Mouse (Mus musculus) left cerebral cortex, adult 11 months (tissue): ENCODE data around the gene Eva1b.

Experiments
- DNase-seq: peaks from one replicate; pipeline ENCODE4 v3.0.0; 2022; ENCODE audit warnings: low spot score

Gene Eva1b

DNA sequence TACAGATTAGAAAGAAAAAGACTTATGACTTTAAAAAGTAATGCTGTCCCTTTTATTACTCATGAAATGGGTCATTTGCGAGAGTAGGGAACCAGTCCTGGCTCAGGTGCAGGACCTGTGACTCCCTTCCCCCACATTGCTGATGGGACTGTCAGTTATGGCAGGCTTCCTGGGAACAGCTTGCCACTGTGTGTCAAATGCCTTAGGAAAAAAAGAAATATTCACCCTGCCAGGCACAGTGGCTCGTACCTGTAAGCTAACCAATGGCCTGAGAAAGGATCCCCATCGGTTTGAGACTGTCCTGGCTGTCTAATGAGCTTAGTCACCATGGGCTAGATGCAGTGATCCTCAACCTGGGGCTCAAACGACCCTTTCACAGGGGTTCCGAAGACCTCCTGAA lies 27.5 kb upstream of the Eva1b start:
- DNase-seq, result no peak

DNA sequence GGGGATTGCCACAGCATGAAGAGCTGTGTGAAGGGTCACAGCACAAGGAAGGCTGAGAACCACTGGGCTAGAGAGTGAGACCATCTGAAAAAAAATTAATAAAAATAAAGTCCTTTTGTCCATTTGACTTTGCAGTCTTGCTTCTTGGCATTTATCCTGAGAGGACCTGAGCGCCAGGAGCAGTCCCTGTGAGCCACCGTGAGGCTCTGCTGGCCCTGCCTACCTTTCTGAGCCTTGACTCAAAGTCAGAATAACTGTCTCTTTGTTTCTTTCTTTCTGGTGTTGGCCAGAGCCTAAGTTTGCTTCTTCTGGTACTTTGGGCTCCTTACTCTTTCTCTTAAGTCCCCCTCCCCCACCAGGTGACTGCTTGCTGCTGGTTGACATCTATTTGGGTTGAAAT lies 27.0 kb upstream of the Eva1b start:
- no peak for DNase-seq

DNA sequence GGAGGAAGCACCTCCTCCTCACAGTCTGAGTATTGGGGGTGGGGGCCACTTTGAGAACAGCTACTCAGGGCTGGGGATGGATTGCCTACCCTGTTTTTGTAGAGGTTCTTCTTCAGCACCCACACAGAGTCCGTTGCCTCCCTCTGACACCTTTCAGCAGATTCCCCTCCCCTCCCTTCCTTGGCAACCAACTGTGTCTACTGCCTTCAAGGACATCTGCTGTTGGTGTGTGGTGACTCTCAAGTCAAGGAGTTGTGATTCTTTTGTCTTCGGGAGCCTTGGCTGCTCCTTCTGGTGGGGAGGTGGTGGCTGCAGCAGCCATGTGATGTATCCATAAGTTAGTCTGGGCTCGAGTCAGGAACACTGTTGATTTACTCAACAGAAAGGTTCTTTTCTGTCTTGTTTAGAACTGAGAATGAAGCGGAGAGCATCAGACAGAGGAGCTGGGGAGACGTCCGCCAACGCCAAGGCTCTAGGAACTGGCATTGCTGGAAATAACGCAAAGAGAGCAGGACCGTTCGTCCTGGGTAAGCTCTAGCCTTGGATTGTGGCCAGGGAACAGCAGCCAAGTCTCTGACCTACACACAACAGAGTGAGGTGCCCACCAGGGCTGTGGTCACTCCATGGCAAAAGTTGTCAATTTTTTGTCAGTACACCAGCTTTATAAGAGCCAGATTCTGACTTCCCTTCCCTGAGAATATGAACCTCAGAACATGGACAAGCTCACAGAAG lies 24.1 kb upstream of the Eva1b start:
- no peak for DNase-seq

GRCm38 (mm10) chr4:126130502-126130901 lies 17.0 kb upstream of the Eva1b start:
- no peak for DNase-seq

GRCm38 (mm10) chr4:126131290-126132121 lies 16.0 kb upstream of the Eva1b start:
- DNase-seq, result no peak

GRCm38 (mm10) chr4:126132636-126133264 lies 14.8 kb upstream of the Eva1b start:
- DNase-seq, result no peak

GRCm38 (mm10) chr4:126134236-126134635 lies 13.3 kb upstream of the Eva1b start:
- no peak for DNase-seq

GRCm38 (mm10) chr4:126134639-126135038 lies 12.9 kb upstream of the Eva1b start:
- DNase-seq, result no peak

DNA sequence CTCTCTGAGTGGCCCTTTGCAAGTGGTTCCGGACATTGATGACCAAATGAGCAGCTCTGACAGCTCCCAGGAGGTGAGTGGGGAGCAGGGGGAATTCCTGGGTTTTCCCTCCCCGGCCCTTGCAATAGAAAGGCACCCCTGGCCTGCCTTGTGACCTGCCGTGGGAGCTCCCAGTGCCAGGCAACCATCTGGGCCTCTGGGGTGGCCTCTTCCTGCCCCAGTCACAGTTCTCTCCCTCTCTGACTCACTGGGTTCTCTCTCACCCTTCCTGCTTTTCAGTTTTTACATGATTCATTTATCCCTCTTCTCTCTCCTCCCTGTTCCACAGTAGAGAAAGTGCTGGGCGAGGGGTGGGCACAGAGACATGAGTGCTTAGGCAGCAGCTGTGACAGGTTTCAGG lies 9.8 kb upstream of the Eva1b start:
- DNase-seq, result no peak

DNA sequence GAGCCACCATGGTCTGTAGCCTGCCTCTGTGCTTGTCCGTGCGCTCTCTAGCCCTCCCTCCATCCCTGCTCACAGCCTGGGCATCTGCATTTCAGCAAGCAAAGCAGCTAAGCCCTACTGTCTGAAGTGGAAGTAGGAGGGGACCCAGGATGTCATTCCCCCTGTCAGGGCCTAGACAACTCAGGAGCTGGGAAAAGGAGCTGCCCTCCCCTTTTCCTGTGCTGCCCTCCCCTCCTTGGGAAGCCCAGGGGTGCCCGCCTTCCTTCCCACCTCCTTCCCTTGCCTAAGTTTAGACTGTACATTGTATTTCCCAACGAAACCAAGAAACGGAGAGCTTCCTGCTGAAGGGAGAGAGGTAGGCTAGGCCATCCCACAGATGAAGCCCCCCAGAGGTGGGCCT lies 6.5 kb upstream of the Eva1b start:
- DNase-seq, result no peak

GRCm38 (mm10) chr4:126145396-126145795 lies 2.1 kb upstream of the Eva1b start:
- no peak for DNase-seq

DNA sequence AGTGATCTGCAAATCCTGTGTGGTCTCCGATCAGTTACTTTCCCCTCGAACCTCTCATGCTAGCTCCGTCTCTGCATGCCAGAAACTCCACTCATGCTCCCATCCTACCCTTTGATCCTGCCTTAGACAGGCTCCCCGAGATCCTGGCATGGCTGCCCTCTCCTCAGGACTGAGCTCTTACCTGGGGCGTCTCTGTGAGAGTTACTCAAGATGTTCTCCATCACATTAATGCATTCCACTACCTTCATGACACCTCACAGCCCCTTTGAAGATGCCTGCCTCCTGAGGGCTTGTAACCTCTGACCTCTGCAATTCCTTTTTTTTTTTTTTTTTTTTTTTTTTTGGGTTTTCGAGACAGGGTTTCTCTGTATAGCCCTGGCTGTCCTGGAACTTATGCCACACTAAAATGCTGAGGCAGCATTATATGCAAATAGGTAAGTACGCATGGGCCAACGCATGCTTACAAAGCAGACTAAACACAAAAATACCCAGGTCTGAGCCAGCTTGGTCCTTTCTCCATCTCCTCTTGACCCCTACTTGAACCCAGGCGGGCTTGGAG lies 491 bp upstream of the Eva1b start:
- DNase-seq, result no peak

DNA sequence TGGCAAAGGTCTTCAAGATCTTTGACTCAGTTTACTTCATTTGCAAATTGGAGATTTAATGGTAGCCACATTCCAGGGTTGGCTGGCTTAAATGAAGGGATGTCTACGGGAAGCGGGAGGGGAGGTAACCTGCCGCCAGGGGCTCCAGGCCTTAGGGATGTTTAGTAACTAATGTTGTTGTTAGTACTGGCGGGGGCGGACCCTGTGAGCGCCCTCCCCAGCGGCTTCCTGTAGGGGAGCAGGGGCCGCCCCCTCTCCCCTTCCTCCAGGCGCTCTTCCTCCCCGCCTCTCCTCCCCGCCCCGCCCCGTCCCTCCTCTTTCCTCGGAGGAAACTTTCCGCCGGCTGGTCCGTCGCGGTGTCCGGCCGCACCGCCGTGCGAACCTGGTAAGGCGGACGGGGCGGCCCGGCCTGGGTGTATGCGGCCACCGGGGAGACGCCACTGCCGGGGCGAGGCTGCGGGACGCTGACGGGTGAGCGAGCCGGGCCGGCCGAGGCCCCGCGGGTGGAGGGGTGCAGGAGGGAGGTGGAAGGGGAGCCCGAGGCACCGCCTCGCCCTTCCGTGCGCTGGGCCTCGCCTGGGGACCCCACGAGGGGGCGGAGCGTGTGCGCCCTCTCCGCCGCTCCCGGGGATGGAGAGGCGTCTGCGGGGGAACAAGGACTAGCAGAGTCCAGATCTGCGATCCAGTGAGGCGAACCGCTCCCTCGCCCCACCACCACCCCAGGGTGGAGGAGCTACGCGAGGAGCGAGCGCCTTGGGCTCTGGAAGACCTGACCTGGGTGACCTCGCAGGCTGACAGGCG lies 817 bp downstream of the Eva1b start:
- no peak for DNase-seq

DNA sequence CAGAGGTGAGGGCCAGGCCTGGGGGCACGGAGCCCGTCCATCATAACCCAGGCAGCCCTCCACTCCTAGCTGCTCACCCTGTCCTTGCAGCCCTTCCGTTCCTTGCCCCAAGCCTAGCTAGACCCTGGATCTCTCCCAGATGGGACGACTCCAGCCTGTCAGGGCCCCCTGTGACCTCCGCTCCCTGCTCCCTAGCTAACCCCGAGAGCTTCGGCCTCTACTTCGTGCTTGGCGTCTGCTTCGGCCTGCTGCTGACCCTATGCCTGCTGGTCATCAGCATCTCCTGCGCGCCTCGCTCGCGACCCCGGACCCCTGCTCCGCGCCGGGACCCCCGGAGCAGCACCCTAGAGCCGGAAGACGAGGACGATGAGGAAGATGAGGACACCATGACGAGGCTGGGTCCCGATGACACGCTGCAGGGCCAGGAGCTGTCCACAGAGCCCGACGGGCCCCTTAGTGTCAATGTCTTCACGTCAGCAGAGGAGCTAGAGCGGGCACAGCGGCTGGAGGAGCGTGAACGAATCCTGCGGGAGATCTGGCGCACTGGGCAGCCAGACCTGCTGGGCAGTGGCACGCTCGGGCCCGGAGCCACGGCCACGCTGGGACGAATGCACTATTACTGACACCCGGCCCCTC lies 1.6 kb downstream of the Eva1b start:
- DNase-seq, result no peak

- DNase-seq, result no peak
These were observed 2.3 kb downstream of the Eva1b start for GRCm38 (mm10) chr4:126149798-126150197.

DNA sequence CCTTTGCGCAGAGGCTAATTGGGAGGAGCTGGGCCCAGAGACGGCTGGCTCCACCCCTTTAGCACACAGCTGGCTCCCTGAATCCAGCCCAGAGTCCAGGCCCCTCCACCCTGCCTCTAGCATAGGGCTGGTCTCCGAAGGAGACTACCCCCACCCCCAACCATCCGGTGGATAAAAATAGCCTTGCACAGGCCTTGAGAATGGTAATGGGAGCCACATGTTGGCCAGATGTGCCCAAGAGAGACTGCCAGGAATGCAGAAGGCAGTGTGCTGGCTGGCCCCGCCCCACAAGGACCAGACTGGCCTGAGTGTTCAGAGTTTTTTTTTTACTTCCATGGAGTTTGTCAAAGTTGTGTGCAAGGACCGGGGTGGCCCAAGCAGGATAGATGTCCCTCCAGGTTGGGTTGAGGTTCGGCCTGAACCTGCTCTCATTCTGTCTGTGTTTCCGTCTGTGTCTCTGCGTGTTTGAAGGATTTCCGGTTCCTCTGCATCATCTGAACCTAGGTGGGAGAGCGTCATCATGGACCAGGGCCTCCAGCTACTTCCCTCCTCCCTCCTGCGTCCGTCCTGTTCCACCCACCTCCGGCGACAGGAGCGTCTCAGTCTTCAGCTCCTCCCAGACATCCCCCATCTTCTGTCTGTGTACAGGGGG lies 2.9 kb downstream of the Eva1b start:
- DNase-seq, result no peak

- no peak for DNase-seq
These were observed 3.4 kb downstream of the Eva1b start for GRCm38 (mm10) chr4:126150949-126151320.

- no peak for DNase-seq
These were observed 4.3 kb downstream of the Eva1b start for GRCm38 (mm10) chr4:126151701-126152440.

- DNase-seq, result no peak
These were observed 5.3 kb downstream of the Eva1b start for GRCm38 (mm10) chr4:126152864-126153263.

- no peak for DNase-seq
These were observed 7.6 kb downstream of the Eva1b start for GRCm38 (mm10) chr4:126155183-126155582.
